Mouse (Mus musculus): Measurements from ENCODE around the gene Msh4. TPM values are rescaled to one million over a fixed set of nuclear protein-coding genes. Genes with fewer than 3 reads are reported as not detected.

The Msh4 gene
- total and polyA plus RNA-seq, 3 experiments, result 0.15 to 0.50 TPM; not detected in 1

DNA sequence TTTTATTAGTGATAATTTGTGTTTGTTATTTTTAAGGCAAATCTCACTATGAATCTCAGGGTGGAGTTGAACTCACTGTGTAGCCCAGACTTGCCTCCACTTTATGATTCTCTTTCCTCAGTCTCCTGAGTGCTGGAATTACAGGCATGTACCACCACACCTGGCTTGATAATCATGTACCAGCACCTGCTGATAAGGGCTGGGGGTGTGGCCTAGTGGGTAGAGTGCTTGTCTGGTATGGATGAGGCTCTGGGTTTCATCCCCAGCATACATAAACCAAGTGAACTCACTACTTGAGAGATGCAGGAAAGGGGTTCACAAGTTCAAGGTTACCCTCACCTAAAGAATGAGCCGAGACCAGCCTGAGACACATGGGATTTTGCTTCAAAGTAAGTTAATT lies 4.0 kb downstream of the Msh4 start:
- TF ChIP-seq POLR2AphosphoS5 (IDR thresholded peaks at IDR 0.05; ENCODE audit: borderline replicate concordance, low read depth, low read length), result no peak
- TF ChIP-seq ELF1 (IDR thresholded peaks at IDR 0.05; ENCODE audit: low read depth, low read length), result no peak
- no peak for TF ChIP-seq TBP (IDR thresholded peaks at IDR 0.05; ENCODE audit: low read depth, low read length)
- TF ChIP-seq EP300 (IDR thresholded peaks at IDR 0.05; ENCODE audit: low read depth in 1 of 2, low read length in 2 of 2), result no peak
- TF ChIP-seq NRF1 (IDR thresholded peaks at IDR 0.05; ENCODE audit: insufficient read depth, low read depth, low read length, poor library complexity, severe bottlenecking), result no peak
- TF ChIP-seq ZMIZ1 (IDR thresholded peaks at IDR 0.05; ENCODE audit: low read depth, low read length), result no peak
- no peak for TF ChIP-seq MYC (IDR thresholded peaks at IDR 0.05; ENCODE audit: low read depth, low read length)
- no peak for TF ChIP-seq ZNF384 (IDR thresholded peaks at IDR 0.05; ENCODE audit: low read depth, low read length)
- TF ChIP-seq CTCF (IDR thresholded peaks at IDR 0.05 in 2 of 3, conservative IDR thresholded peaks at IDR 0.05 in 1 of 3; ENCODE audit: control insufficient read depth in 1 of 3, insufficient read depth in 1 of 3, low read depth in 2 of 3, low read length in 3 of 3, poor library complexity in 1 of 3, severe bottlenecking in 1 of 3), result no peak
- TF ChIP-seq GATA1 (IDR thresholded peaks at IDR 0.05; ENCODE audit: low read depth, low read length), result no peak
- Histone ChIP-seq H3K4me1 (ENCODE audit: control insufficient read depth in 1 of 2, insufficient read depth in 2 of 2, low read length in 2 of 2) (0 out of 4 replicates have a peak, but pooled peaks cover 0 to 4% of the 10 kb centered on the region in 2 experiments), H3K9me3 (replicated peaks; ENCODE audit: insufficient read depth, low read length) (no peaks in the 10 kb centered on the region), H3K4me3 (ENCODE audit: control insufficient read depth in 1 of 2, insufficient read depth in 1 of 2, low read depth in 2 of 2, low read length in 2 of 2) (no peak overlapping the region), H3K27ac (ENCODE audit: control insufficient read depth, low read depth, low read length) (no peak overlapping the region), H3K27me3 (ENCODE audit: control insufficient read depth in 1 of 2, insufficient read depth in 2 of 2, low read length in 2 of 2) (no peaks in the 10 kb centered on the region), H3K36me3 (ENCODE audit: control insufficient read depth in 1 of 2, insufficient read depth in 2 of 2, low read length in 2 of 2) (peaks cover 2 to 9% of the 10 kb centered on the region in 2 experiments; a peak in 3 of 4 replicates), H3K79me2 (ENCODE audit: control insufficient read depth, insufficient read depth, low read length, poor library complexity) (peaks cover under 1% of the 10 kb centered on the region; the same call in 1 of the 2 replicates), H3K9ac (ENCODE audit: control insufficient read depth, low read depth, low read length, poor library complexity, severe bottlenecking) (no peak overlapping the region)
- no peak for DNase-seq (ENCODE audit: low read depth, low spot score)

DNA sequence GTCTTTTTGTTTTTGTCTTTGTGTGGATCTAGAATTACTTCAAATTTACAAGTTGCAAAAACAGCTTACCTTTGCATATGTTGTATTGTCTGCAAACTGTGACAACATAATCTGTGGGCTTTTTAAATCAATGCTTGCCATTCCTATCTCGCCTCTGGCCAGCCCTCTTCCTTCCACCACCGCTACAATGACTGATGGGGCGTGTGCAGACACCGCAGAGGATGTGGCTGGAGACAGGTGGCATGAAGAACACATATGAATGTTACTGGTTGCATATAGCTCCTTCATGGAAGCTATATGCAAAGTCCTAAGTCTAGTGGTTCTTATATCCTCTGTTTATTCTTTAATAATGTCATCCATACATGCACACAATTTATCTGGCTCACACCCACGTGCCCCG lies 8.7 kb downstream of the Msh4 start:
- no peak overlapping the region for H3K27ac ChIP-seq (ENCODE audit: control insufficient read depth, low read depth, low read length)
- DNase-seq (ENCODE audit: low read depth, low spot score), result no peak

DNA sequence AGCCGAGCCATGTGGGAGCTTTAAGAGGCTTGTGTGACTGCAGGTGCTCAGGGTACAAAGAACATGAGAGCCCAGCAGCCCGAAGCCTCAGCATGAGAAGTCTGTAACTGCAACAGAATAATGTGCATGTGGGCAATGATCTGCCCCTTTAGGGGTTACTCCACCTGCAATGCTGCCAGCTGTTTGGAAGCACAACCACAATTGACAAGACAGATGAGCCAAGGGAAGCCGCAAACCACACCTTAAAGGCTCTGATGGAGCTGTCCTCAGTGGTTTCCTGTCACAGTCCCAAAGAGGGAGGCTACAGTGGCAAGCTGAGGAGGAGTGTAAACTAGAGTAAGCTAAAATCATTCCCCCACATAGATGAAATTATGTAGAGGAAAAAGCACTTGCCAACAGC lies 10.5 kb downstream of the Msh4 start:
- no peak for DNase-seq (ENCODE audit: low read depth, low spot score)
- H3K79me2 ChIP-seq (ENCODE audit: control insufficient read depth, insufficient read depth, low read length, poor library complexity), result no peaks in the 10 kb centered on the region
- TF ChIP-seq E2F4 (IDR thresholded peaks at IDR 0.05; ENCODE audit: borderline replicate concordance, low read depth, low read length) (no peak), NELFE (IDR thresholded peaks at IDR 0.05; ENCODE audit: low read depth, low read length) (no peak), MAFK (IDR thresholded peaks at IDR 0.05; ENCODE audit: borderline replicate concordance, low read depth, low read length) (no peak), GATA1 (IDR thresholded peaks at IDR 0.05; ENCODE audit: low read depth, low read length) (no peak), CHD1 (IDR thresholded peaks at IDR 0.05; ENCODE audit: low read depth, low read length) (no peak), UBTF (IDR thresholded peaks at IDR 0.05; ENCODE audit: borderline replicate concordance, insufficient read depth, low read depth, low read length) (no peak), POLR2AphosphoS2 (IDR thresholded peaks at IDR 0.05; ENCODE audit: low read length) (no peak)
- H3K9ac ChIP-seq (ENCODE audit: control insufficient read depth, low read depth, low read length, poor library complexity, severe bottlenecking), result no peak overlapping the region
- no peaks in the 10 kb centered on the region for H3K9me3 ChIP-seq (replicated peaks; ENCODE audit: insufficient read depth, low read length)
- H3K36me3 ChIP-seq (ENCODE audit: control insufficient read depth in 1 of 2, insufficient read depth in 2 of 2, low read length in 2 of 2), result no peaks in the 10 kb centered on the region
- 0 out of 4 replicates have a peak, but pooled peaks cover 0 to 4% of the 10 kb centered on the region in 2 experiments for H3K4me1 ChIP-seq (ENCODE audit: control insufficient read depth in 1 of 2, insufficient read depth in 2 of 2, low read length in 2 of 2)
- no peak overlapping the region for H3K4me3 ChIP-seq (ENCODE audit: control insufficient read depth in 1 of 2, insufficient read depth in 1 of 2, low read depth in 2 of 2, low read length in 2 of 2)
- no peak overlapping the region for H3K27ac ChIP-seq (ENCODE audit: control insufficient read depth, low read depth, low read length)
- H3K27me3 ChIP-seq (ENCODE audit: control insufficient read depth in 1 of 2, insufficient read depth in 2 of 2, low read length in 2 of 2), result no peaks in the 10 kb centered on the region

More for the DNA sequence above, 8.7 kb downstream of the Msh4 start:
- Histone ChIP-seq H3K79me2 (ENCODE audit: control insufficient read depth, insufficient read depth, low read length, poor library complexity) (no peaks in the 10 kb centered on the region), H3K27me3 (ENCODE audit: control insufficient read depth in 1 of 2, insufficient read depth in 2 of 2, low read length in 2 of 2) (no peaks in the 10 kb centered on the region), H3K4me3 (ENCODE audit: control insufficient read depth in 1 of 2, insufficient read depth in 1 of 2, low read depth in 2 of 2, low read length in 2 of 2) (no peak overlapping the region), H3K4me1 (ENCODE audit: control insufficient read depth in 1 of 2, insufficient read depth in 2 of 2, low read length in 2 of 2) (0 out of 4 replicates have a peak, but pooled peaks cover 0 to 4% of the 10 kb centered on the region in 2 experiments), H3K9me3 (replicated peaks; ENCODE audit: insufficient read depth, low read length) (no peaks in the 10 kb centered on the region), H3K9ac (ENCODE audit: control insufficient read depth, low read depth, low read length, poor library complexity, severe bottlenecking) (no peak overlapping the region), H3K36me3 (ENCODE audit: control insufficient read depth in 1 of 2, insufficient read depth in 2 of 2, low read length in 2 of 2) (no peaks in the 10 kb centered on the region; a peak in 1 of 4 replicates)
- no peak for TF ChIP-seq BHLHE40 (IDR thresholded peaks at IDR 0.05; ENCODE audit: borderline replicate concordance, low read depth, low read length)
- no peak for TF ChIP-seq NELFE (IDR thresholded peaks at IDR 0.05; ENCODE audit: low read depth, low read length)
- no peak for TF ChIP-seq TCF12 (IDR thresholded peaks at IDR 0.05; ENCODE audit: low read depth, low read length)
- TF ChIP-seq USF1 (IDR thresholded peaks at IDR 0.05; ENCODE audit: low read depth, low read length), result no peak
- no peak for TF ChIP-seq MAFK (IDR thresholded peaks at IDR 0.05; ENCODE audit: borderline replicate concordance, low read depth, low read length)
- TF ChIP-seq CTCF (IDR thresholded peaks at IDR 0.05 in 2 of 3, conservative IDR thresholded peaks at IDR 0.05 in 1 of 3; ENCODE audit: control insufficient read depth in 1 of 3, insufficient read depth in 1 of 3, low read depth in 2 of 3, low read length in 3 of 3, poor library complexity in 1 of 3, severe bottlenecking in 1 of 3), result no peak
